Mouse (Mus musculus) stomach, postnatal 0 days (tissue): ENCODE results near the gene Slc9b1.

ENCODE experiments used
- CTCF ChIP-seq: IDR thresholded peaks from 2 replicates; pipeline ENCODE4 v1.5.1; 2016; ENCODE audit warnings: antibody characterized with exemption, low read depth, mild to moderate bottlenecking, moderate library complexity
- EP300 ChIP-seq: optimal IDR thresholded peaks from 2 replicates; pipeline ENCODE3; 2016; ENCODE audit warnings: antibody characterized with exemption

GRCm38 (mm10) chr3:135397112-135397511 is 49.3 kb downstream of the Slc9b1 start:
- no peak for TF ChIP-seq CTCF
- no peak for TF ChIP-seq EP300
